Mouse (Mus musculus) stomach, embryonic 15.5 days (tissue): ENCODE data around the gene Senp8. TPM values are rescaled to one million over a fixed set of nuclear protein-coding genes. Genes with fewer than 3 reads are reported as not detected.

Experiments used
- ATAC-seq: fragments of 200-750 bp; cut with Nextera tagmentation; 2 replicates; pipeline ENCODE4 v1.8.0; 2017; ENCODE audit warnings: low read depth, moderate number of reproducible peaks, moderate TSS enrichment; ENCODE audit not compliant: insufficient read depth, low FRiP score
- H3K27ac ChIP-seq: fragments of 300-500 bp; sonication (generic); 2 replicates; pipeline ENCODE4 v1.5.1; 2015; ENCODE audit warnings: mild to moderate bottlenecking, inconsistent platforms
- H3K27me3 ChIP-seq: fragments of 300-500 bp; sonication (generic); replicated peaks from 2 replicates; pipeline ENCODE4 v1.6.1; 2015; ENCODE audit warnings: inconsistent platforms
- H3K36me3 ChIP-seq: fragments of 300-500 bp; sonication (generic); 2 replicates; pipeline ENCODE4 v1.6.1; 2015; ENCODE audit warnings: inconsistent platforms
- H3K4me1 ChIP-seq: fragments of 300-500 bp; sonication (generic); 2 replicates; pipeline ENCODE4 v1.6.1; 2015; ENCODE audit warnings: inconsistent platforms
- H3K4me2 ChIP-seq: fragments of 300-500 bp; sonication (generic); 2 replicates; pipeline ENCODE4 v1.6.1; 2015; ENCODE audit warnings: mild to moderate bottlenecking, inconsistent platforms
- H3K4me3 ChIP-seq: fragments of 300-500 bp; sonication (generic); replicated peaks from 2 replicates; pipeline ENCODE4 v1.5.1; 2015; ENCODE audit warnings: inconsistent platforms
- H3K9ac ChIP-seq: fragments of 300-500 bp; sonication (generic); 2 replicates; pipeline ENCODE4 v1.6.1; 2015; ENCODE audit warnings: inconsistent platforms
- H3K9me3 ChIP-seq: fragments of 300-500 bp; sonication (generic); 2 replicates; pipeline ENCODE4 v1.6.1; 2016; ENCODE audit warnings: inconsistent platforms
- WGBS: fragments of 180-500 bp; shearing (Covaris S2); methylation state at CpG from one replicate; pipeline ENCODE4 v1.1.7; 2015; 5-methylcytosine and 5-hydroxymethylcytosine counted together
- polyA plus RNA-seq: library from polyadenylated mRNA; unstranded; fragments of >200 nt; fragmentation: Nextera tagmentation; extraction: Ambion mirVana; gene quantifications from 2 replicates; pipeline ENCODE4 v1.2.1, GENCODE M21; 2015

Senp8 gene
- polyA plus RNA-seq, 1 experiment from 2014 or later = 10.0 TPM

GRCm38 (mm10) chr9:59709225-59709624 is 41.3 kb downstream of the Senp8 start:
- Histone ChIP-seq H3K36me3 (no peaks in the 10 kb centered on the region), H3K27me3 (no peaks in the 10 kb centered on the region), H3K27ac (no peak overlapping the region), H3K4me2 (no peak overlapping the region), H3K4me3 (no peak overlapping the region), H3K9me3 (no peaks in the 10 kb centered on the region), H3K4me1 (0 out of 2 replicates have a peak, but pooled peaks cover 4% of the 10 kb centered on the region), H3K9ac (no peak overlapping the region)
- WGBS = 76% methylated on average over 3 of the region's 3 CpGs
- ATAC-seq = no peak

DNA sequence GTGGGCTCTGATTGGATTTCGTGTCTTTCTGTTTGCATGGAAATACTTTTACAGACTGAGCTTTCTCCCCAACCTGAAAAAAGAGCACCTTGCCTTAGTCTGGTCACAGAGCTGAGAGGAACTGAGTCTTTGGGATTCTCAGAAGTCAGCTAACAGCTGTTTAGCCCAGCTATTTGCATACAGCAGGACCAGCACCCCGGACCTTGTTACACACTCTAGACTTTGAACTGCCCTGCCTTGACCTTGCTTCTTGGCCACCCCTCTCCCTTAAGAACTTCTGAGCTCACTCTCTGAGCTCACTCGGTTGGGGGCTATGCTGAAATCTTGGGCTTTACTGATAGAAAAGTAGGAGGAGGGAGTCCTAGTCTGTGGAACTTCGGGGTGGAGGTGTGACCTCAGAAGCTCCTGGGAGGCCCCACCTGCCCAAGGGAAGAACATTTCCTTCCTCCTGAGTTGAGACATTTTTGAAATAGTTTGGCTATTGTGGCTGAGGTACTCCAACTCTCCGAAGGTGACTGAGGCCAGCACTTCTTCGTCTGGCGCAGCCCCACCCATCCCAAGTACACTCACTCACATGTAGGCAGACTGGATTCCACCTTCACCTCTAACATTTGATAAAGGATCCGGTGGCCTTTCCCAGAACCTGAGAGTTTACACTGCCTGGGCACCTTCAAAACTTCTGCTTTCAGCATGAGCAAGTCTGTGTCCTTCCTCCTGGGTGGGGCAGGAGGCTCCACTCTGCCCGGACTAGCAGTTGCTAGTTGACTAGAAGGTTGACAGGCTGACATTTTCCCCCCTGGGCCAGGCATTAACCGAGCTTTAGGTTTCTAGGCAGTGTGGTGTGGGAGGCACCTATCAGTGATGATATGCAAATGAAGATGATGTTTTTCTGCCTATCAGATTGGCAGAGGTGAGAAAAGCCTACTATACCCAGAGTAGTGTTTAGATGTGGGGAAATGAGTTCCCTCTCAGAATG is 43.4 kb downstream of the Senp8 start:
- peak; percentile 7; the same call in 1 of the 2 replicates for ATAC-seq
- 0 out of 2 replicates have a peak, but pooled peaks cover 4% of the 10 kb centered on the region for H3K4me1 ChIP-seq
- no peaks in the 10 kb centered on the region for H3K36me3 ChIP-seq
- 35% methylated on average over 10 of the region's 10 CpGs for WGBS
- H3K27me3 ChIP-seq = no peaks in the 10 kb centered on the region
- no peak overlapping the region for H3K9ac ChIP-seq
- no peak overlapping the region for H3K4me2 ChIP-seq
- no peaks in the 10 kb centered on the region for H3K9me3 ChIP-seq
- H3K4me3 ChIP-seq = no peak overlapping the region
- no peak overlapping the region for H3K27ac ChIP-seq

- ATAC-seq = no peak
- Histone ChIP-seq H3K4me1 (0 out of 2 replicates have a peak, but pooled peaks cover 4% of the 10 kb centered on the region), H3K27me3 (no peaks in the 10 kb centered on the region), H3K9ac (no peak overlapping the region), H3K4me2 (no peak overlapping the region), H3K27ac (no peak overlapping the region), H3K36me3 (no peaks in the 10 kb centered on the region), H3K4me3 (no peak overlapping the region), H3K9me3 (no peaks in the 10 kb centered on the region)
- 58% methylated on average over 6 of the region's 6 CpGs for WGBS
Observed at GRCm38 (mm10) chr9:59703099-59703498, 47.4 kb downstream of the Senp8 start.

GRCm38 (mm10) chr9:59701094-59701493 is 49.4 kb downstream of the Senp8 start:
- Histone ChIP-seq H3K27ac (no peak overlapping the region), H3K4me3 (no peak overlapping the region), H3K36me3 (no peaks in the 10 kb centered on the region), H3K9me3 (no peaks in the 10 kb centered on the region), H3K27me3 (no peaks in the 10 kb centered on the region), H3K4me1 (no peaks in the 10 kb centered on the region), H3K4me2 (no peak overlapping the region), H3K9ac (no peak overlapping the region)
- WGBS = 78% methylated on average over 7 of the region's 7 CpGs
- no peak for ATAC-seq

DNA sequence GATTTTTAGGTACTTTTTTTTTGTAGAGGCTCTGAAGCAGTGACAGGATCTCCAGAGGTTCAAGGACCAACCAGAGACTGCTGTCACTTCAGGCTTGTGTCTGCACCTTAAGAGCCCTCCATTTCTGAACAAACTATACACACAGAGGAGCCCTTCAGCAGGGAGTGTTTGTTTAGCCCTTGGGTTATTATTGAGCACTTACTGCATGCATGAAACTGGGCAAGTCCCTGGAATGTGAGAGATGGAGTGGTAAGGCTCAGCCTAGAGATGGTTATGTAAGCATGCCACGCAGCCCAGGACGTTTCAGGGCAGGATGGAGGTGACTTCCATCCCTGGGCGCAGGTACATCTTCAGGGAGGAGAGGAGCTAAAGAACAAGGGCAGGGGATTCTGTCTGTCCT is 54.1 kb downstream of the Senp8 start:
- no peak overlapping the region for H3K4me2 ChIP-seq
- H3K9ac ChIP-seq = no peak overlapping the region
- no peak for ATAC-seq
- peaks cover 19% of the 10 kb centered on the region for H3K4me1 ChIP-seq
- H3K36me3 ChIP-seq = no peaks in the 10 kb centered on the region
- H3K27me3 ChIP-seq = no peaks in the 10 kb centered on the region
- no peaks in the 10 kb centered on the region for H3K9me3 ChIP-seq
- WGBS = 64% methylated on average over 3 of the region's 3 CpGs
- H3K4me3 ChIP-seq = no peak overlapping the region
- H3K27ac ChIP-seq = no peak overlapping the region

GRCm38 (mm10) chr9:59695451-59695813 is 55.1 kb downstream of the Senp8 start:
- Histone ChIP-seq H3K4me2 (no peak overlapping the region), H3K4me3 (no peak overlapping the region), H3K27me3 (no peaks in the 10 kb centered on the region), H3K27ac (peak overlapping the region; percentile 27; the same call in 1 of the 2 replicates), H3K9me3 (no peaks in the 10 kb centered on the region), H3K9ac (no peak overlapping the region), H3K4me1 (peaks cover 19% of the 10 kb centered on the region), H3K36me3 (no peaks in the 10 kb centered on the region)
- ATAC-seq = no peak
- 28% methylated on average over 3 of the region's 3 CpGs for WGBS

- no peaks in the 10 kb centered on the region for H3K27me3 ChIP-seq
- no peak overlapping the region for H3K9ac ChIP-seq
- peak overlapping the region; percentile 27; the same call in 1 of the 2 replicates for H3K27ac ChIP-seq
- H3K4me1 ChIP-seq = peaks cover 19% of the 10 kb centered on the region
- H3K4me2 ChIP-seq = no peak overlapping the region
- H3K36me3 ChIP-seq = no peaks in the 10 kb centered on the region
- whole genome bisulfite sequencing = 31% methylated on average over 16 of the region's 16 CpGs
- ATAC-seq = no peak
- no peaks in the 10 kb centered on the region for H3K9me3 ChIP-seq
- no peak overlapping the region for H3K4me3 ChIP-seq
Observed at GRCm38 (mm10) chr9:59694571-59695450, 55.7 kb downstream of the Senp8 start.

DNA sequence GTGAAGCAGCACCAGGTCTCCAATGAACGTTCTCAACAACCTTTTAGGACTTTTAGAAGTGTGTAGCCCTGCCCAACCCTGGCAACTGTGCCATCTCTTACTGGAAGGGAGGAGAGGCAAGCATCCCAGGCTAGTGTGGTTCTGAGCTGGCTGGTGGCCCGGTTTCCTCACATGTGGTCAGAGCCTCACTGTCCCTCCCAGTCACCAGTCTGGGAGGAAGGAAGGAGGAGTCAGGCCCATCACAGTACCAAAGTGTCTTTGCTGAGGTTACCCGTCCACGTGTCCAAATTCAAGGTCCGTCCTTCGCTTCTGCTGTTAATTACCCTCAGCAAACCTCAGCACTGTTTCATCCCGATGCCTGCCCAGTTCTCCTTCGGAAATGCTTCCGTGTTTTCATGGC is 58.4 kb downstream of the Senp8 start:
- Histone ChIP-seq H3K9ac (no peak overlapping the region), H3K27ac (peak overlapping the region; percentile 65), H3K4me2 (peak overlapping the region; percentile 70), H3K4me3 (peak overlapping the region; percentile 35), H3K9me3 (no peaks in the 10 kb centered on the region), H3K36me3 (no peaks in the 10 kb centered on the region), H3K27me3 (no peaks in the 10 kb centered on the region), H3K4me1 (peaks cover 19% of the 10 kb centered on the region)
- ATAC-seq = peak; percentile 23; the same call in 1 of the 2 replicates
- 43% methylated on average over 9 of the region's 9 CpGs for WGBS

GRCm38 (mm10) chr9:59691635-59692094 is 58.8 kb downstream of the Senp8 start:
- H3K36me3 ChIP-seq = no peaks in the 10 kb centered on the region
- H3K4me2 ChIP-seq = peak overlapping the region; percentile 70
- H3K4me1 ChIP-seq = peaks cover 19% of the 10 kb centered on the region
- no peaks in the 10 kb centered on the region for H3K9me3 ChIP-seq
- WGBS = 8% methylated on average over 23 of the region's 23 CpGs
- no peaks in the 10 kb centered on the region for H3K27me3 ChIP-seq
- ATAC-seq = peak; percentile 83
- H3K4me3 ChIP-seq = peak overlapping the region; percentile 35
- no peak overlapping the region for H3K9ac ChIP-seq
- peak overlapping the region; percentile 65 for H3K27ac ChIP-seq

GRCm38 (mm10) chr9:59687416-59688046 is 63.0 kb downstream of the Senp8 start:
- Histone ChIP-seq H3K27ac (no peak overlapping the region), H3K9me3 (no peaks in the 10 kb centered on the region), H3K27me3 (no peaks in the 10 kb centered on the region), H3K9ac (no peak overlapping the region), H3K4me1 (peaks cover 10% of the 10 kb centered on the region; the same call in 1 of the 2 replicates), H3K36me3 (no peaks in the 10 kb centered on the region), H3K4me2 (no peak overlapping the region), H3K4me3 (no peak overlapping the region)
- no peak for ATAC-seq
- WGBS = 33% methylated on average over 6 of the region's 6 CpGs
